Mouse (Mus musculus) midbrain, postnatal 0 days (tissue): ENCODE results near the gene Thap11. TPM values are rescaled to one million over a fixed set of nuclear protein-coding genes. Genes with fewer than 3 reads are reported as not detected.

Experiments
- ATAC-seq: fragments of 200-750 bp; cut with Nextera tagmentation; 2 replicates; pipeline ENCODE4 v1.8.0; 2017; ENCODE audit warnings: moderate number of reproducible peaks, mild to moderate bottlenecking, moderate TSS enrichment, moderate library complexity; ENCODE audit not compliant: low FRiP score
- DNase-seq: peaks from one replicate; pipeline ENCODE4 v3.0.0-alpha.2; 2015; ENCODE audit warnings: low spot score
- H3K27ac ChIP-seq: fragments of 300-500 bp; sonication (generic); 2 replicates; pipeline ENCODE4 v1.5.1; 2014; ENCODE audit warnings: low read depth, mild to moderate bottlenecking, low read length, mixed read lengths
- H3K27me3 ChIP-seq: fragments of 300-500 bp; sonication (generic); 2 replicates; pipeline ENCODE4 v1.6.1; 2014; ENCODE audit warnings: low read length, control low read depth, mixed read lengths; ENCODE audit not compliant: insufficient read depth
- H3K36me3 ChIP-seq: fragments of 300-500 bp; sonication (generic); 2 replicates; pipeline ENCODE4 v1.6.1; 2014; ENCODE audit warnings: low read length, control low read depth, mixed read lengths; ENCODE audit not compliant: insufficient read depth
- H3K4me1 ChIP-seq: fragments of 300-500 bp; sonication (generic); 2 replicates; pipeline ENCODE4 v1.6.1; 2014; ENCODE audit warnings: mild to moderate bottlenecking, control low read depth, antibody characterized with exemption, low read length, mixed read lengths; ENCODE audit not compliant: insufficient read depth
- H3K4me2 ChIP-seq: fragments of 300-500 bp; sonication (generic); 2 replicates; pipeline ENCODE4 v1.6.1; 2014; ENCODE audit warnings: low read depth, mild to moderate bottlenecking, low read length, mixed read lengths; ENCODE audit not compliant: poor library complexity, severe bottlenecking
- H3K4me3 ChIP-seq: fragments of 300-500 bp; sonication (generic); 2 replicates; pipeline ENCODE4 v1.5.1; 2014; ENCODE audit warnings: low read depth, mild to moderate bottlenecking, low read length, moderate library complexity
- H3K9ac ChIP-seq: fragments of 300-500 bp; sonication (generic); replicated peaks from 2 replicates; pipeline ENCODE4 v1.6.1; 2014; ENCODE audit warnings: mild to moderate bottlenecking, low read length, moderate library complexity, mixed read lengths; ENCODE audit not compliant: poor library complexity, severe bottlenecking
- H3K9me3 ChIP-seq: fragments of 300-500 bp; sonication (generic); 2 replicates; pipeline ENCODE4 v1.6.1; 2016; ENCODE audit warnings: low read length, control low read depth
- CTCF ChIP-seq: IDR thresholded peaks from 2 replicates; pipeline ENCODE4 v1.5.1; 2016; ENCODE audit warnings: antibody characterized with exemption, mild to moderate bottlenecking
- WGBS: fragments of 180-500 bp; shearing (Covaris S2); extraction: QIAGEN DNeasy Blood & Tissue Kit; methylation state at CpG from one replicate; pipeline ENCODE4 v1.1.7; 2014; 5-methylcytosine and 5-hydroxymethylcytosine counted together
- polyA plus RNA-seq: library from polyadenylated mRNA; unstranded; fragments of >200 nt; fragmentation: Nextera tagmentation; extraction: Ambion mirVana; gene quantifications from 2 replicates; pipeline ENCODE4 v1.2.1, GENCODE M21; 2015
- total RNA-seq: library from RNA; depleted of rRNA; stranded (reverse); fragments of >200 nt; gene quantifications from 2 replicates; pipeline ENCODE4 v1.2.3, GENCODE M21; 2014

Thap11 gene
- total and polyA plus RNA-seq, 2 experiments from 2014 or later, result 42.9 to 80.1 TPM

DNA sequence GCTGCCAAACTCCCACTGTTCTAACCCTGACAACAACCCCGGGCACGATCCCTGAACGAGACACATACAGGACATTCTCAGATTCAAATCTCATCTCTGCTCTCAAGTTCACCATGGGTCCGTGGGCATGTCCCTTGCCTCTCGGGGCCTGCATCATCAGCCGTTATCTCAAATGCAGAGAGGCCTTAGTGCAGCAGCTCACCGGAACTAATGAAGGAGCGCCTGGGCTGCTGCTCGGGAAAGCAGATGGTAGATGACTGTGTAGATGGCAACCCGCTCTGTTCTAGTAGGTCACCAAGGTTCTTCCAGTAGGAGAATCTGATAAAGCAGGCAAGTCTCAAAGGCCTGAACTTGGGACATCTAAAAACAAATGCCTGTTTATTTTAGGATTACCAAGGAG, 43.9 kb upstream of the Thap11 start:
- H3K4me3 ChIP-seq, result no peak overlapping the region
- no peak for TF ChIP-seq CTCF
- no peak overlapping the region for H3K4me2 ChIP-seq
- H3K27ac ChIP-seq, result no peak overlapping the region
- H3K27me3 ChIP-seq, result no peaks in the 10 kb centered on the region
- H3K9ac ChIP-seq, result no peak overlapping the region
- H3K9me3 ChIP-seq, result no peaks in the 10 kb centered on the region
- no peaks in the 10 kb centered on the region for H3K4me1 ChIP-seq
- WGBS, result 81% methylated on average over 10 of the region's 10 CpGs
- no peak for DNase-seq
- ATAC-seq, result no peak
- no peaks in the 10 kb centered on the region for H3K36me3 ChIP-seq

- DNase-seq (no peak), ATAC-seq (no peak)
- Histone ChIP-seq H3K4me2 (no peak overlapping the region), H3K4me1 (no peaks in the 10 kb centered on the region), H3K9ac (no peak overlapping the region), H3K36me3 (no peaks in the 10 kb centered on the region), H3K9me3 (no peaks in the 10 kb centered on the region), H3K4me3 (no peak overlapping the region), H3K27ac (no peak overlapping the region), H3K27me3 (no peaks in the 10 kb centered on the region)
- TF ChIP-seq CTCF, result no peak
- 71% methylated on average over 3 of the region's 3 CpGs for WGBS
Measured at GRCm38 (mm10) chr8:105811543-105811942, 43.4 kb upstream of the Thap11 start.

GRCm38 (mm10) chr8:105812511-105812910, 42.4 kb upstream of the Thap11 start:
- no peak for TF ChIP-seq CTCF
- Histone ChIP-seq H3K4me2 (no peak overlapping the region), H3K36me3 (no peaks in the 10 kb centered on the region), H3K4me3 (no peak overlapping the region), H3K9me3 (no peaks in the 10 kb centered on the region), H3K27ac (no peak overlapping the region), H3K4me1 (no peaks in the 10 kb centered on the region), H3K27me3 (no peaks in the 10 kb centered on the region), H3K9ac (no peak overlapping the region)
- ATAC-seq (no peak), DNase-seq (no peak)
- WGBS, result 92% methylated on average over 5 of the region's 5 CpGs

- Histone ChIP-seq H3K36me3 (no peaks in the 10 kb centered on the region), H3K9ac (no peak overlapping the region), H3K4me1 (no peaks in the 10 kb centered on the region), H3K27ac (no peak overlapping the region), H3K4me2 (no peak overlapping the region), H3K9me3 (no peaks in the 10 kb centered on the region), H3K27me3 (no peaks in the 10 kb centered on the region), H3K4me3 (no peak overlapping the region)
- no peak for TF ChIP-seq CTCF
- DNase-seq (no peak), ATAC-seq (no peak)
- 94% methylated on average over 6 of the region's 6 CpGs for WGBS
Measured at GRCm38 (mm10) chr8:105813241-105813640, 41.7 kb upstream of the Thap11 start.

- H3K4me2 ChIP-seq, result no peak overlapping the region
- no peak overlapping the region for H3K4me3 ChIP-seq
- H3K27me3 ChIP-seq, result no peaks in the 10 kb centered on the region
- ATAC-seq (no peak), DNase-seq (no peak)
- WGBS, result 90% methylated on average over 3 of the region's 3 CpGs
- no peaks in the 10 kb centered on the region for H3K4me1 ChIP-seq
- no peak overlapping the region for H3K27ac ChIP-seq
- no peak overlapping the region for H3K9ac ChIP-seq
- no peak for TF ChIP-seq CTCF
- H3K9me3 ChIP-seq, result no peaks in the 10 kb centered on the region
- peaks cover 17% of the 10 kb centered on the region for H3K36me3 ChIP-seq
Measured at GRCm38 (mm10) chr8:105819659-105820058, 35.3 kb upstream of the Thap11 start.

GRCm38 (mm10) chr8:105820925-105821324, 34.0 kb upstream of the Thap11 start:
- Histone ChIP-seq H3K4me2 (no peak overlapping the region), H3K9me3 (no peaks in the 10 kb centered on the region), H3K9ac (no peak overlapping the region), H3K27ac (no peak overlapping the region), H3K4me1 (peaks cover 7% of the 10 kb centered on the region), H3K4me3 (no peak overlapping the region), H3K27me3 (no peaks in the 10 kb centered on the region), H3K36me3 (peaks cover 19% of the 10 kb centered on the region)
- no peak for TF ChIP-seq CTCF
- DNase-seq (no peak), ATAC-seq (no peak)
- WGBS, result 100% methylated on average over 1 of the region's 1 CpGs
